Mouse (Mus musculus): ENCODE data around the gene Dtx2. TPM values are rescaled to one million over a fixed set of nuclear protein-coding genes. Genes with fewer than 3 reads are reported as not detected.

The Dtx2 gene
- polyA plus RNA-seq, 1 experiment from 2014 or later, result 35.4 TPM

GRCm38 (mm10) chr5:135966866-135967265 is 27.7 kb upstream of the Dtx2 start:
- WGBS, result 66% methylated on average over 9 of the region's 9 CpGs
- no peak overlapping the region for H3K9ac ChIP-seq (ENCODE audit: low read length)
- H3K36me3 ChIP-seq (ENCODE audit: control insufficient read depth, insufficient read depth, low read length), result no peaks in the 10 kb centered on the region
- no peak for ATAC-seq (replicated peaks; ENCODE audit: low FRiP score)
- no peak overlapping the region for H3K4me3 ChIP-seq (ENCODE audit: low read depth, low read length)
- DNase-seq (ENCODE audit: low spot score), result no peak
- no peak overlapping the region for H3K4me2 ChIP-seq (ENCODE audit: low read depth, low read length, severe bottlenecking)
- peaks cover 2% of the 10 kb centered on the region; the same call in 1 of the 2 replicates for H3K27me3 ChIP-seq (ENCODE audit: control insufficient read depth, insufficient read depth, low read length)
- H3K4me1 ChIP-seq (replicated peaks; ENCODE audit: control insufficient read depth, insufficient read depth, low read length), result peaks cover 7% of the 10 kb centered on the region; the same call in 1 of the 2 replicates
- H3K9me3 ChIP-seq (ENCODE audit: control insufficient read depth, low read length), result no peaks in the 10 kb centered on the region
- no peak overlapping the region for H3K27ac ChIP-seq (ENCODE audit: low read depth, low read length)

DNA sequence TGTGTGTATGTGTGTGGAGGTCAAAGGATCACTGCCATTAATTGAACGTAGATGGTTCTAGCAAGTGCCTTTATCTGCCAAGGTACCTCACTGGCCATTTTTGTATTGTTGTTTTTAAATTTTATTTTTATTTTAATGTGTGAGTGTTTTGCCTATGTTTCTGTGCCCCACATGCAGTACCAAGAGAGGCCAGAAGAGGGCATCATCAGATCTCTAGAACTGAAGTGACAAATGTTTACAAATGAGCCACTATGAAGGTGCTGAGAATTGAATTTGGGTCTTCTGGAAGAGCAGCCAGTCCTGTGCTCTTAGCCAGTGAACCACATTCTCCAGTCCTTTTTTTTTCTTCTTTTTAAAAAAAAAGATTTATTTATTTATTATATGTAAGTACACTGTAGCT is 25.8 kb upstream of the Dtx2 start:
- Histone ChIP-seq H3K36me3 (ENCODE audit: control insufficient read depth, insufficient read depth, low read length) (no peaks in the 10 kb centered on the region), H3K9me3 (ENCODE audit: control insufficient read depth, low read length) (no peaks in the 10 kb centered on the region), H3K4me2 (ENCODE audit: low read depth, low read length, severe bottlenecking) (no peak overlapping the region), H3K27me3 (ENCODE audit: control insufficient read depth, insufficient read depth, low read length) (peaks cover 2% of the 10 kb centered on the region; the same call in 1 of the 2 replicates), H3K4me3 (ENCODE audit: low read depth, low read length) (no peak overlapping the region), H3K27ac (ENCODE audit: low read depth, low read length) (no peak overlapping the region), H3K4me1 (replicated peaks; ENCODE audit: control insufficient read depth, insufficient read depth, low read length) (peaks cover 4% of the 10 kb centered on the region; the same call in 1 of the 2 replicates), H3K9ac (ENCODE audit: low read length) (no peak overlapping the region)
- ATAC-seq (replicated peaks; ENCODE audit: low FRiP score), result no peak
- WGBS, result 62% methylated on average over 1 of the region's 1 CpGs
- DNase-seq (ENCODE audit: low spot score), result no peak

DNA sequence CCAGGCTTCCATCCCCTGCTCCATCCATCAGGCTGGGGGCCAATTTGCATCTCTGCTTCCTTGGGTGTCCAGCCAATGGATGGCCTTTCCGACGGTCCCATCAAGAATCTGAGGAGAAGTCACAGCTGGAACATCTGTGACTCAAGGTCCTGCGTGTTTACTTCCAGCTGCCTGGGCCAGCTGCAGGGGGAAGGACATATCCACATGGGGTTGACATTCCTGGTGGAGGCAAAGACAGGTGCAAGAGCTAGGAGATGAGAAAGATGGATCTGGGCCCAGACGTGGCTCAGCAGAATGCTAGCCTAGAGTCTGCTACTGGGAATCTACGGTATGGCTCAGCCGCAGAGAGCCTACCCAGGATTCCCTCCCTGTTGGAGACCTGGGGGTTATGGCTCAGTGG is 24.4 kb upstream of the Dtx2 start:
- 86% methylated on average over 6 of the region's 6 CpGs for WGBS
- DNase-seq (ENCODE audit: low spot score), result no peak
- no peaks in the 10 kb centered on the region for H3K36me3 ChIP-seq (ENCODE audit: control insufficient read depth, insufficient read depth, low read length)
- no peak overlapping the region for H3K4me2 ChIP-seq (ENCODE audit: low read depth, low read length, severe bottlenecking)
- no peak overlapping the region for H3K27ac ChIP-seq (ENCODE audit: low read depth, low read length)
- no peak for ATAC-seq (replicated peaks; ENCODE audit: low FRiP score)
- H3K4me1 ChIP-seq (replicated peaks; ENCODE audit: control insufficient read depth, insufficient read depth, low read length), result peaks cover 4% of the 10 kb centered on the region; the same call in 1 of the 2 replicates
- H3K27me3 ChIP-seq (ENCODE audit: control insufficient read depth, insufficient read depth, low read length), result peaks cover 2% of the 10 kb centered on the region; the same call in 1 of the 2 replicates
- no peak overlapping the region for H3K9ac ChIP-seq (ENCODE audit: low read length)
- no peaks in the 10 kb centered on the region for H3K9me3 ChIP-seq (ENCODE audit: control insufficient read depth, low read length)
- H3K4me3 ChIP-seq (ENCODE audit: low read depth, low read length), result no peak overlapping the region

GRCm38 (mm10) chr5:135971876-135972275 is 22.7 kb upstream of the Dtx2 start:
- 88% methylated on average over 7 of the region's 7 CpGs for WGBS
- Histone ChIP-seq H3K9me3 (ENCODE audit: control insufficient read depth, low read length) (no peaks in the 10 kb centered on the region), H3K4me2 (ENCODE audit: low read depth, low read length, severe bottlenecking) (no peak overlapping the region), H3K27me3 (ENCODE audit: control insufficient read depth, insufficient read depth, low read length) (no peaks in the 10 kb centered on the region), H3K36me3 (ENCODE audit: control insufficient read depth, insufficient read depth, low read length) (no peaks in the 10 kb centered on the region), H3K4me3 (ENCODE audit: low read depth, low read length) (no peak overlapping the region), H3K4me1 (replicated peaks; ENCODE audit: control insufficient read depth, insufficient read depth, low read length) (no peaks in the 10 kb centered on the region), H3K27ac (ENCODE audit: low read depth, low read length) (no peak overlapping the region), H3K9ac (ENCODE audit: low read length) (no peak overlapping the region)
- no peak for ATAC-seq (replicated peaks; ENCODE audit: low FRiP score)
- no peak for DNase-seq (ENCODE audit: low spot score)

- H3K9me3 ChIP-seq (ENCODE audit: control insufficient read depth, low read length), result no peaks in the 10 kb centered on the region
- no peak for DNase-seq (ENCODE audit: low spot score)
- H3K4me3 ChIP-seq (ENCODE audit: low read depth, low read length), result no peak within 1 kb of the TSS
- WGBS, result 19% methylated on average over 8 of the region's 9 CpGs
- H3K9ac ChIP-seq (ENCODE audit: low read length), result no peak within 1 kb of the TSS
- H3K4me2 ChIP-seq (ENCODE audit: low read depth, low read length, severe bottlenecking), result no peak within 1 kb of the TSS
- ATAC-seq (replicated peaks; ENCODE audit: low FRiP score), result no peak
- H3K27ac ChIP-seq (ENCODE audit: low read depth, low read length), result no peak within 1 kb of the TSS
- H3K36me3 ChIP-seq (ENCODE audit: control insufficient read depth, insufficient read depth, low read length), result no peaks in the 10 kb centered on the region
- no peaks in the 10 kb centered on the region for H3K27me3 ChIP-seq (ENCODE audit: control insufficient read depth, insufficient read depth, low read length)
- H3K4me1 ChIP-seq (replicated peaks; ENCODE audit: control insufficient read depth, insufficient read depth, low read length), result no peaks in the 10 kb centered on the region
Measured at GRCm38 (mm10) chr5:135974365-135974764, 20.2 kb upstream of the Dtx2 start, which contains the start of gene Ssc4d. Gene Ssc4d, minus strand, starts transcription at chr5:135974531.

GRCm38 (mm10) chr5:135975893-135976668 is 18.5 kb upstream of the Dtx2 start:
- no peaks in the 10 kb centered on the region for H3K4me1 ChIP-seq (replicated peaks; ENCODE audit: control insufficient read depth, insufficient read depth, low read length)
- H3K4me3 ChIP-seq (ENCODE audit: low read depth, low read length), result no peak overlapping the region
- no peaks in the 10 kb centered on the region for H3K27me3 ChIP-seq (ENCODE audit: control insufficient read depth, insufficient read depth, low read length)
- no peak overlapping the region for H3K9ac ChIP-seq (ENCODE audit: low read length)
- WGBS, result 94% methylated on average over 8 of the region's 8 CpGs
- no peak for ATAC-seq (replicated peaks; ENCODE audit: low FRiP score)
- H3K27ac ChIP-seq (ENCODE audit: low read depth, low read length), result no peak overlapping the region
- no peak for DNase-seq (ENCODE audit: low spot score)
- H3K9me3 ChIP-seq (ENCODE audit: control insufficient read depth, low read length), result no peaks in the 10 kb centered on the region
- H3K4me2 ChIP-seq (ENCODE audit: low read depth, low read length, severe bottlenecking), result no peak overlapping the region
- no peaks in the 10 kb centered on the region for H3K36me3 ChIP-seq (ENCODE audit: control insufficient read depth, insufficient read depth, low read length)

DNA sequence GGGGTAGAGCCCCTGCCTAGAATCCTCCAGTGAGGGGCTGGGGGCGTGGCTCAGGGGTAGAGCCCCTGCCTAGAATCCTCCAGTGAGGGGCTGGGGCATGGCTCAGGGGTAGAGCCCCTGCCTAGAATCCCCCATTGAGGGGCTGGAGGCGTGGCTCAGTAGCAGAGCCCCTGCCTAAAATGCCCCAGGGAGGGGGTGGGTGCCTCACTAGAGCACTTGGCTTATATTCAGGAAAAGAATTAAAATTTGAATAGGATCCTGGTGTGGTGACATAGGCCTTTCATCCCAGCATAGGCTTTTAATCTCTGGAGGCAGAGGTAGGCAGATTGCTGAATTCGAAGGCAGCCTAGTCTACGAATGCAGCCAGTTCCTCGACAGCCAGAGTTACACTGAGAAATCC is 15.2 kb upstream of the Dtx2 start:
- no peak for ATAC-seq (replicated peaks; ENCODE audit: low FRiP score)
- no peaks in the 10 kb centered on the region for H3K27me3 ChIP-seq (ENCODE audit: control insufficient read depth, insufficient read depth, low read length)

GRCm38 (mm10) chr5:135979904-135980303 is 14.7 kb upstream of the Dtx2 start, which contains the start of gene Zp3:
Gene Zp3, plus strand, starts transcription at chr5:135980099.
- H3K9me3 ChIP-seq (ENCODE audit: control insufficient read depth, low read length), result no peaks in the 10 kb centered on the region
- no peak within 1 kb of the TSS for H3K9ac ChIP-seq (ENCODE audit: low read length)
- no peaks in the 10 kb centered on the region for H3K36me3 ChIP-seq (ENCODE audit: control insufficient read depth, insufficient read depth, low read length)
- WGBS, result 77% methylated on average over 8 of the region's 8 CpGs
- H3K4me2 ChIP-seq (ENCODE audit: low read depth, low read length, severe bottlenecking), result no peak within 1 kb of the TSS
- no peak within 1 kb of the TSS for H3K4me3 ChIP-seq (ENCODE audit: low read depth, low read length)
- no peak within 1 kb of the TSS for H3K27ac ChIP-seq (ENCODE audit: low read depth, low read length)
- no peaks in the 10 kb centered on the region for H3K27me3 ChIP-seq (ENCODE audit: control insufficient read depth, insufficient read depth, low read length)
- no peak for DNase-seq (ENCODE audit: low spot score)
- no peak for ATAC-seq (replicated peaks; ENCODE audit: low FRiP score)
- no peaks in the 10 kb centered on the region for H3K4me1 ChIP-seq (replicated peaks; ENCODE audit: control insufficient read depth, insufficient read depth, low read length)

More for the DNA sequence above, 15.2 kb upstream of the Dtx2 start:
- H3K4me3 ChIP-seq (ENCODE audit: low read depth, low read length), result no peak overlapping the region
- H3K9ac ChIP-seq (ENCODE audit: low read length), result no peak overlapping the region
- H3K4me2 ChIP-seq (ENCODE audit: low read depth, low read length, severe bottlenecking), result no peak overlapping the region
- no peaks in the 10 kb centered on the region for H3K36me3 ChIP-seq (ENCODE audit: control insufficient read depth, insufficient read depth, low read length)
- no peak overlapping the region for H3K27ac ChIP-seq (ENCODE audit: low read depth, low read length)
- no peaks in the 10 kb centered on the region for H3K4me1 ChIP-seq (replicated peaks; ENCODE audit: control insufficient read depth, insufficient read depth, low read length)
- no peaks in the 10 kb centered on the region for H3K9me3 ChIP-seq (ENCODE audit: control insufficient read depth, low read length)
- DNase-seq (ENCODE audit: low spot score), result no peak
- WGBS, result 80% methylated on average over 5 of the region's 5 CpGs

GRCm38 (mm10) chr5:135982398-135982797 is 12.2 kb upstream of the Dtx2 start:
- DNase-seq (ENCODE audit: low spot score) (peak; percentile 80), ATAC-seq (replicated peaks; ENCODE audit: low FRiP score) (0 out of 2 replicates have a peak, but pooled peaks have one; percentile 39)
- H3K27ac ChIP-seq (ENCODE audit: low read depth, low read length), result no peak overlapping the region
- H3K9ac ChIP-seq (ENCODE audit: low read length), result no peak overlapping the region
- no peak overlapping the region for H3K4me2 ChIP-seq (ENCODE audit: low read depth, low read length, severe bottlenecking)
- H3K4me1 ChIP-seq (replicated peaks; ENCODE audit: control insufficient read depth, insufficient read depth, low read length), result no peaks in the 10 kb centered on the region
- no peaks in the 10 kb centered on the region for H3K9me3 ChIP-seq (ENCODE audit: control insufficient read depth, low read length)
- H3K4me3 ChIP-seq (ENCODE audit: low read depth, low read length), result no peak overlapping the region
- 41% methylated on average over 6 of the region's 6 CpGs for WGBS
- H3K36me3 ChIP-seq (ENCODE audit: control insufficient read depth, insufficient read depth, low read length), result no peaks in the 10 kb centered on the region
- H3K27me3 ChIP-seq (ENCODE audit: control insufficient read depth, insufficient read depth, low read length), result no peaks in the 10 kb centered on the region

Measured in forebrain, embryonic 11.5 days (tissue).